Mouse (Mus musculus) limb, embryonic 13.5 days (tissue): ENCODE data around the gene Spint2. TPM values are rescaled to one million over a fixed set of nuclear protein-coding genes. Genes with fewer than 3 reads are reported as not detected.

Source experiments
- ATAC-seq: fragments of 200-750 bp; cut with Nextera tagmentation; 2 replicates; pipeline ENCODE4 v1.8.0; 2017; ENCODE audit warnings: low read depth, moderate number of reproducible peaks, moderate TSS enrichment; ENCODE audit not compliant: low FRiP score
- H3K27ac ChIP-seq: fragments of 300-500 bp; sonication (generic); 2 replicates; pipeline ENCODE4 v1.5.1; 2015; ENCODE audit warnings: inconsistent platforms, mild to moderate bottlenecking, moderate library complexity
- H3K27me3 ChIP-seq: fragments of 300-500 bp; sonication (generic); 2 replicates; pipeline ENCODE4 v1.6.1; 2015; ENCODE audit warnings: mild to moderate bottlenecking, inconsistent platforms
- H3K36me3 ChIP-seq: fragments of 300-500 bp; sonication (generic); 2 replicates; pipeline ENCODE4 v1.6.1; 2015; ENCODE audit warnings: inconsistent platforms, mild to moderate bottlenecking, moderate library complexity
- H3K4me1 ChIP-seq: fragments of 300-500 bp; sonication (generic); 2 replicates; pipeline ENCODE4 v1.6.1; 2015; ENCODE audit warnings: inconsistent platforms
- H3K4me2 ChIP-seq: fragments of 300-500 bp; sonication (generic); replicated peaks from 2 replicates; pipeline ENCODE4 v1.6.1; 2015; ENCODE audit warnings: inconsistent platforms, mild to moderate bottlenecking, moderate library complexity
- H3K4me3 ChIP-seq: fragments of 300-500 bp; sonication (generic); 2 replicates; pipeline ENCODE4 v1.5.1; 2015; ENCODE audit warnings: moderate library complexity, mild to moderate bottlenecking, inconsistent platforms
- H3K9ac ChIP-seq: fragments of 300-500 bp; sonication (generic); 2 replicates; pipeline ENCODE4 v1.6.1; 2015; ENCODE audit warnings: mild to moderate bottlenecking, inconsistent platforms
- H3K9me3 ChIP-seq: fragments of 300-500 bp; sonication (generic); 2 replicates; pipeline ENCODE4 v1.6.1; 2016; ENCODE audit warnings: inconsistent platforms
- WGBS: fragments of 180-500 bp; shearing (Covaris S2); methylation state at CpG from one replicate; pipeline ENCODE4 v1.1.7; 2015; 5-methylcytosine and 5-hydroxymethylcytosine counted together
- polyA plus RNA-seq: library from polyadenylated mRNA; unstranded; fragments of >200 nt; fragmentation: Nextera tagmentation; extraction: Ambion mirVana; gene quantifications from 2 replicates; pipeline ENCODE4 v1.2.1, GENCODE M21; 2015

Gene Spint2
- polyA plus RNA-seq, 1 experiment from 2014 or later = 112 TPM

- H3K9ac ChIP-seq = no peak overlapping the region
- no peaks in the 10 kb centered on the region; the same call in 1 of the 2 replicates for H3K27me3 ChIP-seq
- no peak overlapping the region for H3K4me3 ChIP-seq
- 0 out of 2 replicates have a peak overlapping the region, but pooled peaks have one; percentile 24 for H3K4me2 ChIP-seq
- ATAC-seq = no peak; the same call in 1 of the 2 replicates
- WGBS = 9% methylated on average over 10 of the region's 10 CpGs
- no peaks in the 10 kb centered on the region for H3K36me3 ChIP-seq
- no peak overlapping the region for H3K27ac ChIP-seq
- no peaks in the 10 kb centered on the region for H3K9me3 ChIP-seq
- peaks cover 15% of the 10 kb centered on the region for H3K4me1 ChIP-seq
Observed at GRCm38 (mm10) chr7:29296998-29297397, 15.3 kb upstream of the Spint2 start.

GRCm38 (mm10) chr7:29295861-29296647 lies 14.3 kb upstream of the Spint2 start:
- no peak overlapping the region for H3K4me3 ChIP-seq
- H3K9me3 ChIP-seq = no peaks in the 10 kb centered on the region
- H3K27ac ChIP-seq = no peak overlapping the region
- H3K36me3 ChIP-seq = no peaks in the 10 kb centered on the region
- H3K4me2 ChIP-seq = no peak overlapping the region
- peaks cover 24% of the 10 kb centered on the region for H3K4me1 ChIP-seq
- WGBS = 77% methylated on average over 24 of the region's 24 CpGs
- H3K9ac ChIP-seq = no peak overlapping the region
- ATAC-seq = no peak
- H3K27me3 ChIP-seq = no peaks in the 10 kb centered on the region; the same call in 1 of the 2 replicates

GRCm38 (mm10) chr7:29294111-29294761 lies 12.5 kb upstream of the Spint2 start:
- Histone ChIP-seq H3K9me3 (no peaks in the 10 kb centered on the region), H3K9ac (no peak overlapping the region), H3K36me3 (no peaks in the 10 kb centered on the region), H3K27me3 (peaks cover 4% of the 10 kb centered on the region; the same call in 1 of the 2 replicates), H3K27ac (no peak overlapping the region), H3K4me2 (no peak overlapping the region), H3K4me1 (peaks cover 37% of the 10 kb centered on the region), H3K4me3 (no peak overlapping the region)
- ATAC-seq = no peak
- 65% methylated on average over 13 of the region's 13 CpGs for WGBS

- Histone ChIP-seq H3K4me1 (peaks cover 42% of the 10 kb centered on the region), H3K9ac (peak overlapping the region; percentile 53), H3K9me3 (no peaks in the 10 kb centered on the region), H3K27ac (peak overlapping the region; percentile 33), H3K27me3 (peaks cover 6% of the 10 kb centered on the region; the same call in 1 of the 2 replicates), H3K4me3 (no peak overlapping the region), H3K4me2 (no peak overlapping the region), H3K36me3 (no peaks in the 10 kb centered on the region)
- ATAC-seq = no peak
- 27% methylated on average over 19 of the region's 19 CpGs for WGBS
Observed at GRCm38 (mm10) chr7:29293131-29294065, 11.7 kb upstream of the Spint2 start.

- peak overlapping the region; percentile 33 for H3K27ac ChIP-seq
- peak overlapping the region; percentile 53 for H3K9ac ChIP-seq
- 26% methylated on average over 8 of the region's 8 CpGs for WGBS
- no peak for ATAC-seq
- peaks cover 6% of the 10 kb centered on the region; the same call in 1 of the 2 replicates for H3K27me3 ChIP-seq
- no peaks in the 10 kb centered on the region for H3K9me3 ChIP-seq
- 0 out of 2 replicates have a peak overlapping the region, but pooled peaks have one; percentile 28 for H3K4me2 ChIP-seq
- no peak overlapping the region for H3K4me3 ChIP-seq
- peaks cover 42% of the 10 kb centered on the region for H3K4me1 ChIP-seq
- H3K36me3 ChIP-seq = no peaks in the 10 kb centered on the region
Observed at GRCm38 (mm10) chr7:29292458-29293098, 10.9 kb upstream of the Spint2 start.

GRCm38 (mm10) chr7:29291616-29292457 lies 10.1 kb upstream of the Spint2 start:
- Histone ChIP-seq H3K9ac (no peak overlapping the region), H3K9me3 (no peaks in the 10 kb centered on the region), H3K27me3 (peaks cover 6% of the 10 kb centered on the region; the same call in 1 of the 2 replicates), H3K27ac (0 out of 2 replicates have a peak overlapping the region, but pooled peaks have one; percentile 33), H3K4me3 (no peak overlapping the region), H3K4me1 (peaks cover 42% of the 10 kb centered on the region), H3K36me3 (no peaks in the 10 kb centered on the region), H3K4me2 (peak overlapping the region; percentile 28; the same call in 1 of the 2 replicates)
- 14% methylated on average over 6 of the region's 7 CpGs for WGBS
- no peak for ATAC-seq

- no peaks in the 10 kb centered on the region for H3K36me3 ChIP-seq
- no peaks in the 10 kb centered on the region for H3K9me3 ChIP-seq
- H3K27me3 ChIP-seq = peaks cover 6% of the 10 kb centered on the region; the same call in 1 of the 2 replicates
- no peak overlapping the region for H3K9ac ChIP-seq
- WGBS = 23% methylated on average over 11 of the region's 11 CpGs
- H3K4me2 ChIP-seq = peak overlapping the region; percentile 17
- no peak overlapping the region for H3K4me3 ChIP-seq
- ATAC-seq = no peak
- no peak overlapping the region for H3K27ac ChIP-seq
- peaks cover 42% of the 10 kb centered on the region for H3K4me1 ChIP-seq
Observed at GRCm38 (mm10) chr7:29290691-29291485, 9.2 kb upstream of the Spint2 start.

GRCm38 (mm10) chr7:29289856-29290255 lies 8.1 kb upstream of the Spint2 start:
- no peaks in the 10 kb centered on the region for H3K9me3 ChIP-seq
- H3K4me3 ChIP-seq = peak overlapping the region; percentile 63
- no peak overlapping the region for H3K27ac ChIP-seq
- WGBS = 72% methylated on average over 6 of the region's 6 CpGs
- no peak for ATAC-seq
- H3K4me1 ChIP-seq = peaks cover 42% of the 10 kb centered on the region
- H3K9ac ChIP-seq = no peak overlapping the region
- peaks cover 8% of the 10 kb centered on the region; the same call in 1 of the 2 replicates for H3K27me3 ChIP-seq
- H3K4me2 ChIP-seq = peak overlapping the region; percentile 87
- no peaks in the 10 kb centered on the region for H3K36me3 ChIP-seq

- peaks cover 42% of the 10 kb centered on the region for H3K4me1 ChIP-seq
- H3K4me3 ChIP-seq = peak within 1 kb of the TSS; percentile 63
- H3K9me3 ChIP-seq = no peaks in the 10 kb centered on the region
- no peak within 1 kb of the TSS for H3K27ac ChIP-seq
- peaks cover 13% of the 10 kb centered on the region; the same call in 1 of the 2 replicates for H3K27me3 ChIP-seq
- peak; percentile 55 for ATAC-seq
- H3K4me2 ChIP-seq = peak within 1 kb of the TSS; percentile 87
- no peaks in the 10 kb centered on the region for H3K36me3 ChIP-seq
- whole genome bisulfite sequencing = under 1% methylated on average over 58 of the region's 59 CpGs
- H3K9ac ChIP-seq = peak within 1 kb of the TSS; percentile 67
Observed at GRCm38 (mm10) chr7:29288942-29289638, 7.4 kb upstream of the Spint2 start, which contains the start of gene Ppp1r14a. TSS of gene Ppp1r14a (plus strand) at chr7:29289308.
